Mouse (Mus musculus): ENCODE measurements around the gene BC004004. TPM values are rescaled to one million over a fixed set of nuclear protein-coding genes. Genes with fewer than 3 reads are reported as not detected.
"Not testable (repeated sequence)": the region's sequence is repeated elsewhere in the genome, so short reads cannot be mapped to it uniquely, and the experiment has no call there.

The BC004004 gene
- polyA plus RNA-seq, 1 experiment from 2014 or later, result 82.2 TPM

GRCm38 (mm10) chr17:29246602-29247001 is 22.0 kb upstream of the BC004004 start:
- Histone ChIP-seq H3K36me3 (ENCODE audit: control insufficient read depth, insufficient read depth, low read length) (peaks cover 14% of the 10 kb centered on the region), H3K9me3 (ENCODE audit: control insufficient read depth, low read length) (no peaks in the 10 kb centered on the region), H3K27ac (ENCODE audit: low read length) (no peak overlapping the region), H3K4me2 (ENCODE audit: low read depth, low read length) (no peak overlapping the region), H3K9ac (ENCODE audit: low read length) (no peak overlapping the region), H3K4me1 (replicated peaks; ENCODE audit: control insufficient read depth, insufficient read depth, low read length) (peaks cover 42% of the 10 kb centered on the region), H3K27me3 (ENCODE audit: control insufficient read depth, insufficient read depth, low read depth, low read length) (no peaks in the 10 kb centered on the region), H3K4me3 (ENCODE audit: low read length) (no peak overlapping the region)
- WGBS, result 15% methylated on average over 5 of the region's 5 CpGs
- ATAC-seq (ENCODE audit: low read depth), result peak; percentile 53; the same call in 1 of the 2 replicates

GRCm38 (mm10) chr17:29247881-29248280 is 20.7 kb upstream of the BC004004 start:
- H3K4me3 ChIP-seq (ENCODE audit: low read length), result no peak overlapping the region
- H3K36me3 ChIP-seq (ENCODE audit: control insufficient read depth, insufficient read depth, low read length), result peaks cover 14% of the 10 kb centered on the region
- no peaks in the 10 kb centered on the region for H3K9me3 ChIP-seq (ENCODE audit: control insufficient read depth, low read length)
- H3K9ac ChIP-seq (ENCODE audit: low read length), result no peak overlapping the region
- H3K4me1 ChIP-seq (replicated peaks; ENCODE audit: control insufficient read depth, insufficient read depth, low read length), result peaks cover 54% of the 10 kb centered on the region
- H3K27me3 ChIP-seq (ENCODE audit: control insufficient read depth, insufficient read depth, low read depth, low read length), result no peaks in the 10 kb centered on the region
- H3K27ac ChIP-seq (ENCODE audit: low read length), result peak overlapping the region; percentile 31
- no peak for ATAC-seq (ENCODE audit: low read depth)
- WGBS, result 60% methylated on average over 13 of the region's 13 CpGs
- H3K4me2 ChIP-seq (ENCODE audit: low read depth, low read length), result no peak overlapping the region

GRCm38 (mm10) chr17:29249512-29249911 is 19.1 kb upstream of the BC004004 start:
- peaks cover 14% of the 10 kb centered on the region for H3K36me3 ChIP-seq (ENCODE audit: control insufficient read depth, insufficient read depth, low read length)
- 48% methylated on average over 9 of the region's 9 CpGs for WGBS
- H3K4me2 ChIP-seq (ENCODE audit: low read depth, low read length), result no peak overlapping the region
- no peaks in the 10 kb centered on the region for H3K9me3 ChIP-seq (ENCODE audit: control insufficient read depth, low read length)
- peak; percentile 13; the same call in 1 of the 2 replicates for ATAC-seq (ENCODE audit: low read depth)
- H3K27me3 ChIP-seq (ENCODE audit: control insufficient read depth, insufficient read depth, low read depth, low read length), result no peaks in the 10 kb centered on the region
- H3K4me1 ChIP-seq (replicated peaks; ENCODE audit: control insufficient read depth, insufficient read depth, low read length), result peaks cover 58% of the 10 kb centered on the region
- no peak overlapping the region for H3K9ac ChIP-seq (ENCODE audit: low read length)
- no peak overlapping the region for H3K4me3 ChIP-seq (ENCODE audit: low read length)
- H3K27ac ChIP-seq (ENCODE audit: low read length), result peak overlapping the region; percentile 33; the same call in 1 of the 2 replicates

- H3K27ac ChIP-seq (ENCODE audit: low read length), result peak overlapping the region; percentile 84
- H3K9ac ChIP-seq (ENCODE audit: low read length); H3K4me3 ChIP-seq (ENCODE audit: low read length); H3K27me3 ChIP-seq (ENCODE audit: control insufficient read depth, insufficient read depth, low read depth, low read length); H3K4me2 ChIP-seq (ENCODE audit: low read depth, low read length); ATAC-seq (ENCODE audit: low read depth); H3K9me3 ChIP-seq (ENCODE audit: control insufficient read depth, low read length): not testable (repeated sequence)
- 69% methylated on average over 14 of the region's 14 CpGs for WGBS
- H3K4me1 ChIP-seq (replicated peaks; ENCODE audit: control insufficient read depth, insufficient read depth, low read length), result peaks cover 47% of the 10 kb centered on the region
- H3K36me3 ChIP-seq (ENCODE audit: control insufficient read depth, insufficient read depth, low read length), result peaks cover 20% of the 10 kb centered on the region
Measured at GRCm38 (mm10) chr17:29251006-29251405, 17.6 kb upstream of the BC004004 start.

GRCm38 (mm10) chr17:29251608-29252390 is 16.8 kb upstream of the BC004004 start:
- H3K27ac ChIP-seq (ENCODE audit: low read length), result peak overlapping the region; percentile 84
- peaks cover 20% of the 10 kb centered on the region for H3K36me3 ChIP-seq (ENCODE audit: control insufficient read depth, insufficient read depth, low read length)
- H3K9me3 ChIP-seq (ENCODE audit: control insufficient read depth, low read length), result no peaks in the 10 kb centered on the region
- ATAC-seq (ENCODE audit: low read depth), result peak; percentile 80
- H3K9ac ChIP-seq (ENCODE audit: low read length), result 0 out of 2 replicates have a peak overlapping the region, but pooled peaks have one; percentile 32
- H3K4me2 ChIP-seq (ENCODE audit: low read depth, low read length), result no peak overlapping the region
- H3K4me1 ChIP-seq (replicated peaks; ENCODE audit: control insufficient read depth, insufficient read depth, low read length), result peaks cover 41% of the 10 kb centered on the region
- WGBS, result 46% methylated on average over 15 of the region's 15 CpGs
- H3K4me3 ChIP-seq (ENCODE audit: low read length), result no peak overlapping the region
- no peaks in the 10 kb centered on the region for H3K27me3 ChIP-seq (ENCODE audit: control insufficient read depth, insufficient read depth, low read depth, low read length)

GRCm38 (mm10) chr17:29253236-29253635 is 15.4 kb upstream of the BC004004 start:
- Histone ChIP-seq H3K4me1 (replicated peaks; ENCODE audit: control insufficient read depth, insufficient read depth, low read length) (peaks cover 54% of the 10 kb centered on the region), H3K36me3 (ENCODE audit: control insufficient read depth, insufficient read depth, low read length) (peaks cover 28% of the 10 kb centered on the region)

GRCm38 (mm10) chr17:29253684-29254083 is 14.9 kb upstream of the BC004004 start:
- H3K9me3 ChIP-seq (ENCODE audit: control insufficient read depth, low read length), result no peaks in the 10 kb centered on the region
- H3K4me3 ChIP-seq (ENCODE audit: low read length), result no peak overlapping the region
- WGBS, result 62% methylated on average over 9 of the region's 9 CpGs
- ATAC-seq (ENCODE audit: low read depth), result no peak
- H3K4me1 ChIP-seq (replicated peaks; ENCODE audit: control insufficient read depth, insufficient read depth, low read length), result peaks cover 58% of the 10 kb centered on the region
- no peak overlapping the region for H3K9ac ChIP-seq (ENCODE audit: low read length)
- H3K4me2 ChIP-seq (ENCODE audit: low read depth, low read length), result no peak overlapping the region
- no peak overlapping the region for H3K27ac ChIP-seq (ENCODE audit: low read length)
- H3K36me3 ChIP-seq (ENCODE audit: control insufficient read depth, insufficient read depth, low read length), result peaks cover 28% of the 10 kb centered on the region
- no peaks in the 10 kb centered on the region for H3K27me3 ChIP-seq (ENCODE audit: control insufficient read depth, insufficient read depth, low read depth, low read length)

More at GRCm38 (mm10) chr17:29253236-29253635, 15.4 kb upstream of the BC004004 start:
- Histone ChIP-seq H3K27ac (ENCODE audit: low read length) (no peak overlapping the region), H3K9me3 (ENCODE audit: control insufficient read depth, low read length) (no peaks in the 10 kb centered on the region), H3K4me3 (ENCODE audit: low read length) (no peak overlapping the region), H3K4me2 (ENCODE audit: low read depth, low read length) (no peak overlapping the region), H3K27me3 (ENCODE audit: control insufficient read depth, insufficient read depth, low read depth, low read length) (no peaks in the 10 kb centered on the region), H3K9ac (ENCODE audit: low read length) (no peak overlapping the region)
- 81% methylated on average over 2 of the region's 2 CpGs for WGBS
- no peak for ATAC-seq (ENCODE audit: low read depth)

GRCm38 (mm10) chr17:29254784-29255183 is 13.8 kb upstream of the BC004004 start:
- not testable (repeated sequence) for H3K27me3 ChIP-seq (ENCODE audit: control insufficient read depth, insufficient read depth, low read depth, low read length); H3K9ac ChIP-seq (ENCODE audit: low read length); H3K4me3 ChIP-seq (ENCODE audit: low read length); ATAC-seq (ENCODE audit: low read depth); H3K4me2 ChIP-seq (ENCODE audit: low read depth, low read length); H3K9me3 ChIP-seq (ENCODE audit: control insufficient read depth, low read length); H3K27ac ChIP-seq (ENCODE audit: low read length)
- WGBS, result 84% methylated on average over 6 of the region's 6 CpGs
- peaks cover 28% of the 10 kb centered on the region for H3K36me3 ChIP-seq (ENCODE audit: control insufficient read depth, insufficient read depth, low read length)
- peaks cover 49% of the 10 kb centered on the region for H3K4me1 ChIP-seq (replicated peaks; ENCODE audit: control insufficient read depth, insufficient read depth, low read length)

- H3K9ac ChIP-seq (ENCODE audit: low read length), result peak overlapping the region; percentile 15; the same call in 1 of the 2 replicates
- 76% methylated on average over 6 of the region's 6 CpGs for WGBS
- H3K36me3 ChIP-seq (ENCODE audit: control insufficient read depth, insufficient read depth, low read length), result peaks cover 15% of the 10 kb centered on the region
- peaks cover 41% of the 10 kb centered on the region for H3K4me1 ChIP-seq (replicated peaks; ENCODE audit: control insufficient read depth, insufficient read depth, low read length)
- no peak for ATAC-seq (ENCODE audit: low read depth)
- H3K27ac ChIP-seq (ENCODE audit: low read length), result no peak overlapping the region
- H3K4me2 ChIP-seq (ENCODE audit: low read depth, low read length), result no peak overlapping the region
- no peaks in the 10 kb centered on the region for H3K9me3 ChIP-seq (ENCODE audit: control insufficient read depth, low read length)
- H3K27me3 ChIP-seq (ENCODE audit: control insufficient read depth, insufficient read depth, low read depth, low read length), result no peaks in the 10 kb centered on the region
- no peak overlapping the region for H3K4me3 ChIP-seq (ENCODE audit: low read length)
Measured at GRCm38 (mm10) chr17:29256507-29256906, 12.1 kb upstream of the BC004004 start.

Data from lung, embryonic 16.5 days (tissue).